Comparison of ENCODE assay signal across 8 mouse cellular contexts in genomic region chr6:124806446-124807140, GRCm38 (mm10). TPM values are rescaled to one million over a fixed set of nuclear protein-coding genes. Genes with fewer than 3 reads are reported as not detected.
DNase-seq lines count a peak whose midpoint lies in the region; ATAC-seq and TF ChIP-seq lines count a peak whose summit lies in the region.

No protein-coding gene starts in this region.

- peak overlapping the region; percentile 57 for H3K4me2 ChIP-seq in kidney, embryonic 14.5 days (replicated peaks; ENCODE audit: low read depth, low read length)
- H3K4me2 ChIP-seq in embryonic facial prominence, embryonic 13.5 days = peak overlapping the region; percentile 81
- H3K4me2 ChIP-seq in intestine, embryonic 14.5 days (ENCODE audit: low read length) = peak overlapping the region; percentile 89
- peak overlapping the region; percentile 92 for H3K4me2 ChIP-seq in myocyte (ENCODE audit: low read depth)

- no peak for DNase-seq in kidney, postnatal 4 days
- no peak for DNase-seq in intestine, embryonic 14.5 days (ENCODE audit: low spot score)
- DNase-seq in MN1 (ENCODE audit: low spot score) = no peak
- no peak for DNase-seq in natural killer cell, adult 2 months (ENCODE audit: low spot score in 2 of 2)
- DNase-seq in left cerebral cortex, postnatal 25 days (ENCODE audit: low spot score in 2 of 2) = no peak

- peaks cover 9% of the 10 kb centered on the region for H3K79me2 ChIP-seq in myocyte (ENCODE audit: control insufficient read depth, insufficient read depth)

- no peak for ATAC-seq in kidney, embryonic 14.5 days (ENCODE audit: low FRiP score, low TSS enrichment)
- ATAC-seq in embryonic facial prominence, embryonic 13.5 days (ENCODE audit: insufficient number of reproducible peaks, insufficient read depth, low FRiP score, low TSS enrichment, low read depth) = no peak
- ATAC-seq in intestine, embryonic 14.5 days (replicated peaks; ENCODE audit: low FRiP score, low TSS enrichment, low read depth) = no peak

- peaks cover 21% of the 10 kb centered on the region for H3K4me1 ChIP-seq in kidney, embryonic 14.5 days (ENCODE audit: control insufficient read depth, insufficient read depth, low read length)
- H3K4me1 ChIP-seq in embryonic facial prominence, embryonic 13.5 days = peaks cover 39% of the 10 kb centered on the region
- H3K4me1 ChIP-seq in intestine, embryonic 14.5 days (replicated peaks; ENCODE audit: control insufficient read depth, insufficient read depth, low read length) = peaks cover 26% of the 10 kb centered on the region

- no peak for TF ChIP-seq POLR2A in myocyte (IDR thresholded peaks at IDR 0.05; ENCODE audit: insufficient read length, low read depth)

- H3ac ChIP-seq in myocyte (ENCODE audit: control insufficient read depth, insufficient read length) = no peak overlapping the region

- H3K27ac ChIP-seq in kidney, embryonic 14.5 days (ENCODE audit: low read depth, low read length) = peak overlapping the region; percentile 89
- H3K27ac ChIP-seq in embryonic facial prominence, embryonic 13.5 days = peak overlapping the region; percentile 91
- peak overlapping the region; percentile 95 for H3K27ac ChIP-seq in intestine, embryonic 14.5 days (ENCODE audit: low read depth)

- intact Hi-C loops in left cerebral cortex, postnatal 25 days (cut with DNase I) = no loop called here

- H3K27me3 ChIP-seq in kidney, embryonic 14.5 days (ENCODE audit: control insufficient read depth, insufficient read depth, low read length) = no peaks in the 10 kb centered on the region
- H3K27me3 ChIP-seq in embryonic facial prominence, embryonic 13.5 days = no peaks in the 10 kb centered on the region
- H3K27me3 ChIP-seq in intestine, embryonic 14.5 days (replicated peaks; ENCODE audit: control insufficient read depth, insufficient read depth, low read length) = no peaks in the 10 kb centered on the region
- H3K27me3 ChIP-seq in myocyte (ENCODE audit: control insufficient read depth, insufficient read depth, insufficient read length) = no peaks in the 10 kb centered on the region

- peaks cover 15% of the 10 kb centered on the region for H3K36me3 ChIP-seq in kidney, embryonic 14.5 days (ENCODE audit: control insufficient read depth, insufficient read depth, low read length)
- H3K36me3 ChIP-seq in embryonic facial prominence, embryonic 13.5 days = peaks cover 15% of the 10 kb centered on the region
- peaks cover 15% of the 10 kb centered on the region for H3K36me3 ChIP-seq in intestine, embryonic 14.5 days (ENCODE audit: control insufficient read depth, insufficient read depth, low read length)
- no peaks in the 10 kb centered on the region for H3K36me3 ChIP-seq in myocyte (ENCODE audit: control insufficient read depth, insufficient read depth)

- H3K9me3 ChIP-seq in kidney, embryonic 14.5 days (ENCODE audit: control insufficient read depth, low read length) = no peaks in the 10 kb centered on the region
- H3K9me3 ChIP-seq in embryonic facial prominence, embryonic 13.5 days = no peaks in the 10 kb centered on the region
- H3K9me3 ChIP-seq in intestine, embryonic 14.5 days (ENCODE audit: control insufficient read depth, low read length) = no peaks in the 10 kb centered on the region

- H3K9ac ChIP-seq in kidney, embryonic 14.5 days (ENCODE audit: low read depth, low read length) = peak overlapping the region; percentile 1; the same call in 1 of the 2 replicates
- peak overlapping the region; percentile 70; the same call in 1 of the 2 replicates for H3K9ac ChIP-seq in embryonic facial prominence, embryonic 13.5 days
- H3K9ac ChIP-seq in intestine, embryonic 14.5 days (ENCODE audit: low read length) = 0 out of 2 replicates have a peak overlapping the region, but pooled peaks have one; percentile 10

- H3K4me3 ChIP-seq in kidney, embryonic 14.5 days (ENCODE audit: low read length) = peak overlapping the region; percentile 41; the same call in 1 of the 2 replicates
- H3K4me3 ChIP-seq in embryonic facial prominence, embryonic 13.5 days = peak overlapping the region; percentile 55
- H3K4me3 ChIP-seq in intestine, embryonic 14.5 days (ENCODE audit: low read depth, low read length) = peak overlapping the region; percentile 48
- H3K4me3 ChIP-seq in myocyte = peak overlapping the region; percentile 9

- WGBS in kidney, embryonic 14.5 days = 76% methylated on average over 7 of the region's 7 CpGs
- WGBS in embryonic facial prominence, embryonic 13.5 days = 69% methylated on average over 7 of the region's 7 CpGs
- whole genome bisulfite sequencing in intestine, embryonic 14.5 days = 81% methylated on average over 7 of the region's 7 CpGs

TF ChIP-seq in myocyte, 11 proteins besides CTCF, POLR2A, EP300 and RAD21:
- TF ChIP-seq POLR2AphosphoS2 (IDR thresholded peaks at IDR 0.05; ENCODE audit: insufficient read length, low read depth) (no peak), CEBPB (IDR thresholded peaks at IDR 0.05; ENCODE audit: insufficient read depth, poor library complexity, severe bottlenecking) (no peak), SRF (IDR thresholded peaks at IDR 0.05; ENCODE audit: control insufficient read depth, insufficient read length, low read depth) (no peak), REST (IDR thresholded peaks at IDR 0.05; ENCODE audit: insufficient read depth, insufficient read length) (no peak), MYOG (IDR thresholded peaks at IDR 0.05; ENCODE audit: control insufficient read depth in 1 of 3, insufficient read depth in 1 of 3, insufficient read length in 2 of 3, low read depth in 2 of 3) (no peak), USF1 (IDR thresholded peaks at IDR 0.05; ENCODE audit: low read depth) (no peak), TCF12 (IDR thresholded peaks at IDR 0.05; ENCODE audit: insufficient read depth, poor library complexity, severe bottlenecking) (no peak), TCF3 (IDR thresholded peaks at IDR 0.05; ENCODE audit: insufficient read length, low read depth) (no peak), MAX (IDR thresholded peaks at IDR 0.05; ENCODE audit: low read depth) (no peak), E2F4 (IDR thresholded peaks at IDR 0.05; ENCODE audit: insufficient read depth) (no peak), MYOD1 (IDR thresholded peaks at IDR 0.05; ENCODE audit: control insufficient read depth in 1 of 3, insufficient read length in 2 of 3, low read depth in 2 of 3) (no peak)

RNA-seq across cellular contexts. Expression of gene Spsb2, which starts 1.9 kb away (rescaled TPM):
- polyA plus RNA-seq in kidney, embryonic 14.5 days (2014; fragmentation: Nextera tagmentation; extraction: Ambion mirVana) = 8.7 and 11.4 TPM in 2 replicates
- polyA plus RNA-seq in embryonic facial prominence, embryonic 13.5 days (2015; fragmentation: Nextera tagmentation; extraction: Ambion mirVana) = 9.1 and 10.5 TPM in 2 replicates
- polyA plus RNA-seq in intestine, embryonic 14.5 days (2014; fragmentation: Nextera tagmentation; extraction: Ambion mirVana) = 7.3 and 7.4 TPM in 2 replicates
- 41.2 TPM for polyA plus RNA-seq in myocyte (2012; fragmentation: generic; extraction: Trizol)
- total RNA-seq in left cerebral cortex, postnatal 25 days (2021) = 1 to 10 TPM; 4.4 to 5.2 TPM

RNA-seq across cellular contexts. Expression of gene Tpi1, which starts 7.5 kb away (rescaled TPM):
- polyA plus RNA-seq in kidney, embryonic 14.5 days (2014; fragmentation: Nextera tagmentation; extraction: Ambion mirVana) = 643 and 681 TPM in 2 replicates
- 710 and 723 TPM in 2 replicates for polyA plus RNA-seq in embryonic facial prominence, embryonic 13.5 days (2015; fragmentation: Nextera tagmentation; extraction: Ambion mirVana)
- 1,059 and 1,108 TPM in 2 replicates for polyA plus RNA-seq in intestine, embryonic 14.5 days (2014; fragmentation: Nextera tagmentation; extraction: Ambion mirVana)
- polyA plus RNA-seq in myocyte (2012; fragmentation: generic; extraction: Trizol) = 1,480 TPM
- 100 to 1,000 TPM; 739 to 808 TPM for total RNA-seq in left cerebral cortex, postnatal 25 days (2021)

RNA-seq across cellular contexts. Expression of gene Usp5, which starts 22.7 kb away (rescaled TPM):
- polyA plus RNA-seq in kidney, embryonic 14.5 days (2014; fragmentation: Nextera tagmentation; extraction: Ambion mirVana) = 102 and 139 TPM in 2 replicates
- polyA plus RNA-seq in embryonic facial prominence, embryonic 13.5 days (2015; fragmentation: Nextera tagmentation; extraction: Ambion mirVana) = 149 and 163 TPM in 2 replicates
- polyA plus RNA-seq in intestine, embryonic 14.5 days (2014; fragmentation: Nextera tagmentation; extraction: Ambion mirVana) = 126 and 127 TPM in 2 replicates
- 123 TPM for polyA plus RNA-seq in myocyte (2012; fragmentation: generic; extraction: Trizol)
- total RNA-seq in left cerebral cortex, postnatal 25 days (2021) = 100 to 1,000 TPM; 176 to 177 TPM

RNA-seq across cellular contexts. Expression of gene Cdca3, which starts 22.8 kb away (rescaled TPM):
- polyA plus RNA-seq in kidney, embryonic 14.5 days (2014; fragmentation: Nextera tagmentation; extraction: Ambion mirVana) = 201 and 232 TPM in 2 replicates
- polyA plus RNA-seq in embryonic facial prominence, embryonic 13.5 days (2015; fragmentation: Nextera tagmentation; extraction: Ambion mirVana) = 142 and 184 TPM in 2 replicates
- 178 and 183 TPM in 2 replicates for polyA plus RNA-seq in intestine, embryonic 14.5 days (2014; fragmentation: Nextera tagmentation; extraction: Ambion mirVana)
- polyA plus RNA-seq in myocyte (2012; fragmentation: generic; extraction: Trizol) = 28.8 TPM
- total RNA-seq in left cerebral cortex, postnatal 25 days (2021) = 1 to 10 TPM in 1 of 2 experiments, under 1 TPM in 1; 0.50 to 1.1 TPM

RNA-seq across cellular contexts. Expression of gene Lrrc23, which starts 27.1 kb away (rescaled TPM):
- polyA plus RNA-seq in kidney, embryonic 14.5 days (2014; fragmentation: Nextera tagmentation; extraction: Ambion mirVana) = 0.39 and 0.61 TPM in 2 replicates
- 0.97 and 1.3 TPM in 2 replicates for polyA plus RNA-seq in embryonic facial prominence, embryonic 13.5 days (2015; fragmentation: Nextera tagmentation; extraction: Ambion mirVana)
- polyA plus RNA-seq in intestine, embryonic 14.5 days (2014; fragmentation: Nextera tagmentation; extraction: Ambion mirVana) = 0.45 and 0.47 TPM in 2 replicates
- polyA plus RNA-seq in myocyte (2012; fragmentation: generic; extraction: Trizol) = 0.13 TPM
- total RNA-seq in left cerebral cortex, postnatal 25 days (2021) = 1 to 10 TPM; 1.5 to 1.9 TPM

Comparison
In these comparisons a context has a peak if more than half of its experiments do, and no peak if none do; other contexts are left out.
1. H3K9ac ChIP-seq: peak in every context shown above with its lines; median percentile 70 in embryonic facial prominence, embryonic 13.5 days; 10 in intestine, embryonic 14.5 days; 1 in kidney, embryonic 14.5 days.